Mouse (Mus musculus) midbrain, embryonic 13.5 days (tissue): Measurements from ENCODE around the gene Gm34302. TPM values are rescaled to one million over a fixed set of nuclear protein-coding genes. Genes with fewer than 3 reads are reported as not detected.

Experiments
- polyA plus RNA-seq: library from polyadenylated mRNA; unstranded; fragments of >200 nt; fragmentation: Nextera tagmentation; extraction: Ambion mirVana; gene quantifications from 2 replicates; pipeline ENCODE4 v1.2.1, GENCODE M21; 2015

Gm34302 gene
- polyA plus RNA-seq, 1 experiment from 2014 or later, result not detected

Other genes with a start within 250 kb of the Gm34302 start
- gene Mme, start 242.3 kb downstream of the Gm34302 start, polyA plus RNA-seq, result 1.7 and 2.8 TPM in 2 replicates